Mouse (Mus musculus) C2C12 (cell line): ENCODE data around the gene Megf11.

Source experiments
- CEBPB ChIP-seq: IDR thresholded peaks from one replicate; pipeline ENCODE4 v1.6.1; 2011; ENCODE audit warnings: low read depth, mild to moderate bottlenecking, control low read depth, moderate library complexity
- CTCF ChIP-seq: IDR thresholded peaks from one replicate; pipeline ENCODE4 v1.5.1; 2011; ENCODE audit not compliant: control insufficient read depth, insufficient read depth, insufficient read length
- MAX ChIP-seq: IDR thresholded peaks from one replicate; pipeline ENCODE4 v1.6.1; 2011; ENCODE audit warnings: mild to moderate bottlenecking, control low read depth

GRCm38 (mm10) chr9:64347377-64347776 lies 38.0 kb upstream of the Megf11 start:
- TF ChIP-seq CTCF (no peak), CEBPB (no peak), MAX (no peak)
